Mouse (Mus musculus) T-cell, adult 2 months (primary cell): ENCODE measurements around the gene Snap29.

Source experiments
- DNase-seq: peaks from one replicate; pipeline ENCODE4 v3.0.0; 2022; ENCODE audit warnings: low spot score

The Snap29 gene

DNA sequence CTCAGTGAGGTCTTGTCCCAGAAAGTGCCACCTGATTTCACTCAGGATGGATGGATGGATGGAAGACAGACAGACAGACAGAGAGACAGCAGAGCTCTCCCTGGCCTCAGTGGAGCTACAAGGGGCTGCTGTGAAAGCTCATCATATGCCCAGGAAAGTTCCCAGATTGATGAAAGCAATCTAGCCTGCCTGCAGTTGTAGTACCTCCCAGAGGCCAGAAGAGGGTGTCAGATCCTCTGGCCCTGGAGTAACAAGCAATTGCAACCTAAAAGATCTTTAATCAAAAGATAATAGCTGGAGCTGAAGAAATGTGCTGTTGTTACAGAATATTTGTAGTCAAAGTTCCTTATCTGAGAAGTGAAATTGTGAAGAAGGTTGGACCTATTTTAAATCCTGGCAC, 68.3 kb downstream of the Snap29 start:
- DNase-seq = peak; percentile 32

DNA sequence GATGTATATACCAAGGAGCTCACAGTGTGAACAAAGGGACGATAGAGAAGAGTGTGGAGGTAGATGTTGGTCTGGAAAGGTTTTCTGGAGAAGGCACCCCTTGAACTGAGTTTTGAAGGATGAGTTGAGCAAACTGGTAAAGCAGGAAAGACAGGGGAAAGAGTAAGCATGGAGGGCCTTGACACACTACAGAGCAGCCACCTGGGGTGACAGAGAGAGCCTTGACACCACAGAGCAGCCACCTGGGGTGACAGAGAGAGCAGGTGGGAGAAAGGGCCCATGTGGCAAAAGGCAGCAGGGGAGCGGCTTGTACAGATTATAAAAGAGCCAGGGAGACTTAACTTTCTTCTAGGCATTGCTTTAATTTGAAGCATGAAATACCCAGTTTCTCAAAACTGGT, 69.0 kb downstream of the Snap29 start:
- DNase-seq = no peak

DNA sequence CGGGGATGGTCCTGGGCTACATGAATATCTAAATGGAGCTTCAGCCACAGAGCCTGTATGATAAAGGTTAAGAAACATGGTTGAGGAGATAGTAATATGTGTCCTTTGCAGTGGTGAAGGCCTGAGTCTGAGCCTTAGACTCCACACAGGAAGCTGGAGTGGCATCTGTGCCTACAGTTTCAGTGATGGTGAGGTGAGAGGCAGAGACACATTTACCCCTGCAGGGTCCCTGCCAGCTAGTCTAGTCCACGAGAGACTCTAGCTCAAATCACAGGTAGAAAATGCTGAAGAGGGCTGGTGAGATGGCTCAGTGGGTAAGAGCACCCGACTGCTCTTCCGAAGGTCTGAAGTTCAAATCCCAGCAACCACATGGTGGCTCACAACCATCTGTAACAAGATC, 69.5 kb downstream of the Snap29 start:
- DNase-seq = no peak

DNA sequence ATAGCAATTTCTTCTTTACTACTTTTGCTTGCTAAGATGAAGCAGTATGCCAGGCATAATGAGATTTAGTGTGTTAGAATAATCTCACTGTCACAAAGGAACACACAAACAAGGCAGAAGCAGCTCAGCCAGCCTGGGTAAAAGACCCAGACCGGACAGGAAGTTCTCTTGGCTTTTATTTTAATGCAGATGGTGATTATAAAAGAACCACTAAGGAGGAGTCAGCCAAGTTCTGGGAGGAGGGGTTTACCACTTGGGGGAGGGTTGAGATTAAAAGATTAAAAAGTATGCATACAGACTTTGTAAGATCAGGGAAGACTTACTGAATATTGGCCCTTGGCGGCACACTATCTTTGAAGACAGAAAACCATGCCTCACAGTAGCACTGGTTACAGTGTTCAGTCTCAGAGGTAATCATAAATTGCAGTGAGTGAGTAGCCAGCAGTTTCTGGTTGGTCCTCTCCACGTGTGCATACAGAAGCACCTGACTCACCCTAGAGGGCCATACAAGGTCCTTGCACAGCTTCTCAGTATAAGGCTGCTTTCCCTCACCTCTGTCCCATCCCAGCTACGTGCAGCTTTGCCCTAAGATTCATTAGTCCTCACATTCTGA, 72.7 kb downstream of the Snap29 start:
- peak; percentile 7 for DNase-seq
